Mouse (Mus musculus) thymus, adult 2 months (tissue): ENCODE results near the gene Sstr2.

Experiments used
- CTCF ChIP-seq: fragments of 200-500 bp; IDR thresholded peaks from 2 replicates; pipeline ENCODE4 v1.5.1; 2012; ENCODE audit warnings: mild to moderate bottlenecking, control low read depth, low read length, moderate library complexity, borderline replicate concordance; ENCODE audit not compliant: control insufficient read depth, poor library complexity, insufficient read depth; ENCODE audit errors: extremely low read depth
- POLR2A ChIP-seq: fragments of 200-500 bp; IDR thresholded peaks from 2 replicates; pipeline ENCODE4 v1.6.1; 2012; ENCODE audit warnings: mild to moderate bottlenecking, low read length, control low read depth, moderate library complexity; ENCODE audit not compliant: control insufficient read depth, poor library complexity, insufficient read depth; ENCODE audit errors: extremely low read depth

GRCm38 (mm10) chr11:113668857-113669256 is 49.7 kb downstream of the Sstr2 start:
- TF ChIP-seq CTCF (no peak), POLR2A (no peak)
